Mouse (Mus musculus): ENCODE results near the gene Rnf215. TPM values are rescaled to one million over a fixed set of nuclear protein-coding genes. Genes with fewer than 3 reads are reported as not detected.
"Not testable (repeated sequence)": the region's sequence is repeated elsewhere in the genome, so short reads cannot be mapped to it uniquely, and the experiment has no call there.

Rnf215 gene
- 1 to 10 TPM; 4.9 to 5.0 TPM for total RNA-seq (2021)
- long read RNA-seq, experiment 1, partial matches to known transcripts = 0 of 3 reads
- long read RNA-seq, experiment 1, other reads (novel, unspliced or antisense) = 0 of 3 reads
- long read RNA-seq, experiment 2, partial matches to known transcripts = 0 of 5 reads
- long read RNA-seq, experiment 2, other reads (novel, unspliced or antisense) = 1 of 5 reads

DNA sequence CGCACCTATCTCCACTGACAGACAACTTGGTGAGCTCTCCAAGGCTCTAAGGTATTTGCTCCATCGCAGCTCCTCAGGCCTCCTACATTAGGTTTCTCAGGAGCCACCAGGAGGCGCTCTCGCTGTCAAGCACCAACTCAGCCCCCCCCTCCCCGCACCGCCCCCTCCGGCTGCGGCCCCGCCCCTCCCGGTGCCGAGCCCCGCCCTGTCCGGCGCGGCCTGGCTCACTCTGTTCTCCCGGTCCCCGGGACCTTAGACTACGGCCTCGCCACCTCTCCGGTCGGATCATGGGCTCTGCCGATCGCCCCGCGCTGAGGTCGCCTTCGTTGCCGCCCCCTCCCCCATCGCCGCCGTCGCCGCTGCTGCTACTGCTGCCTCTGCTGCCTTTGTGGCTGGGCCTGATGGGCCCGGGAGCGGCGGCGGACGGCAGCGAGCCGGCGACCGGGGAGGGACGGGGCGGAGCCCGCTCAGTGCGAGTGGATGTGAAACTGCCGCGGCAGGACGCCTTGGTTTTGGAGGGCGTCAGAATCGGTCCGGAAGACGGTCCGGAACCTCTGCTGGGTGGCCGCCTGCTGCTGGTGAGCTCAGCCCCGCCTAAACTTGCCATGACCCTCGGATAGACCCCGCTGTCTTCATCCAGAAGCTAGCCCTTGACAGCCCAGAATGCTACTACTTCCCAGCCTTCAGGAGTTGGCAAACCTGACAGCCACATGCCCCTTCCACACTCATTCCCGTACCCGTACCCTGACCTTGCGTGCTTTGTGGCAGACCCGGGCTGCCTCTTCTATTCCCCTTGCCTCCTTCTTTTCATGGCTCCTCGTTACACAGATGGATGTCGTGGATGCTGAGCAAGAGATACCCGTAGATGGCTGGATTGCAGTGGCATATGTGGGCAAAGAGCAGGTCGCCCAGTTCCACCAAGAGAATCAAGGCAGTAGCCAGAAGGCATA lies at the start of gene Rnf215:
Gene Rnf215 (plus strand): TSS at position 217 of the 950 bp plus-strand sequence.
- DNase-seq = peak; percentile 88

- DNase-seq = no peak
Measured at GRCm38 (mm10) chr11:4086246-4086645, 48.8 kb upstream of the Rnf215 start.

DNA sequence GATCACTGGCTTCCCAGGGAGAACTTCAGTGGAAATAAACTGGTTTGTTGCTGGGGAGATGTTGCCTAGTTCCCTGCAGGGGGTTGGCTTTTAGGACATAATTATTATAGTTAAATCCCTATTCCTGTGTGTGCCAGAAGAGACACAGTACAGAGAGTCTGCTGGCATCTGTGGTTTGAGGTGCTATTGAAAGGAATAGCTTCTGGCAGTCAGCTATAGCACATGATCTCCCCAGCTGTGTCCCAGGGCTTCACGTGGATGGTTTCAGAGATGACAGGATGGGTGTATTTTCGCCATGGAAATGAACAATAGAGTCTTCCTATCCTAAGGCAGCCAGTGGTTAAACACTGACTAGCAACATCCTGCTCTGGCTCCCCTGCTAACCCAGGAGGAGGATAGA lies 47.7 kb upstream of the Rnf215 start:
- DNase-seq = no peak

GRCm38 (mm10) chr11:4093459-4094377 lies 41.3 kb upstream of the Rnf215 start:
- DNase-seq = no peak

DNA sequence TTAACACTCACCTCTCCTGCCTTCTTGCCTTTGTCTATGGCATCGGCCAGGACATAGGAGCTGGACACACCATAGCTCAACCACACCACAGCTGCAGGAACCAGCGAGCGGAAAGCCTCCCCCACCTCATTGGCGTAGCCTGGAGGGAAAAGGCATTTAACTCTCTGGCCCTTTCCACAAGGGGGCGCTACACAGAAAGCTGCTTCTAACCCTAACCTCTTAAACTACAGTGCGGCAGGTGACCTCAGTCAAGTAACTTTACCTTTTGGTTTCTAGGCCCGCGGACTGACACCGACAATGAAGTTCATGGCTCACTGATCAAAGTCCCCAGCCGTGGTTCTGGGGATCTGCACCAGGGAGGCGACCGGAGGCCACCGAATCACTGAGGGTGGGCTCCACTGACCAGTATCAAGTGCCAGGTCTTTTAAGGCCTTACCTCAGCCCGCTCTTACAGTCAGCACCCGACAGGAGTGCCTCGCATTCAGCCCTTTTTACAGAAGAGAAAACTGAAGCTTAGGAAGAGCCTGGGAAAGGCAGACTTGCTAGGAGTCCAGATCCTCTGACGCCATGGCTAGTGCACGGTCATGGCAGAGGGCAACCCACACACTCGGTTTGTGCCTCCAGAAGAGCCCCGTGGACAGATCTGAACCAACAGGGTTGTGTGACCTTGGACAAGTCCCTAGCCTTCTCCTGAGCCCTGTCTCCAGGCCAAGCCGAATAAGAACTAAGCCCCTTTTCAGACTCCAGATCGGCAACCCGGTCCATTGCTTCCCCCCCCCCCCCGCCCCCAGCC lies 40.4 kb upstream of the Rnf215 start:
- DNase-seq = peak; percentile 31

DNA sequence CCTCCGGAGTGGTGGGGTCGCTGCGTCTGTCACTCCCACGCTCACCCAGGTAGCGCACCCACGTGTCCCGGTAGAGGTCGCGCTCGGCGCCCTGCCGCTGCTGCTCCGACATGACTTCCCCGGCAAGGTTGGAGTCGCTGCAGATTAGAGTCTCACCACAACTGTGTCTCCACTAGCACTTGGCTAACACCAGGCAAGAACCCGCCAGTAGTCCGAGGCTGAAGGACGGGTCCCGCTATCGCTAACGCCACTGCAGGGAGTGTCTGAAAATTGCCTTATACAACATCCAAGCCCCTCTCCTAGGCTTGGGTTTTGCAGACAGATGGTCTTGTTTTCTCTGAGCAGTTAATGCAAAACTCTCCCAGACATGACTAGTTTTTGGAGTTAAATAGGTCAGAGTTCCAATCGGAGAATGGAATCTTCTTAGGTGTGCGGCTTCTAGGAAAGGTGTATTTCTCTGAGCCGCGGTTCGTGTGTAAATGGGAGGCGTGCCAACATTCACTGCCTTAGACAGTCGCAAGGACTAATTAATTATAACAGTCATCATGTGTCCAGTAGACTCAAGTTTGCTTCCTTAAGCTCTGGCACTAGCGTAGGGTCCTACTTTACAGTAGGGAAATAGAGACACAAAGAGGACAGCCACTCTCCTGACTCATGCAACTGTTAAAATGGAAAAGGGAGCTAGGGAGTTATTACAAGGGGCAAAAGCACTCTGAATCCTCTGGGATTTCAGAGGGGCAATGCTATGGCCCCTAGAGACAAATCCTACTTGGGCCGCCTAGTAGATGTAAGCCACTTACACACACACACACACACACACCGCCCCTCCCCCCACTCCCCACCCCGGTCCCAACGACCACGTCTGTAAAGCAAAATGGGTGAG lies 39.6 kb upstream of the Rnf215 start, which contains the start of gene Mtfp1:
Gene Mtfp1 (minus strand): TSS at position 275 of the 883 bp plus-strand sequence.
- peak; percentile 51 for DNase-seq

DNA sequence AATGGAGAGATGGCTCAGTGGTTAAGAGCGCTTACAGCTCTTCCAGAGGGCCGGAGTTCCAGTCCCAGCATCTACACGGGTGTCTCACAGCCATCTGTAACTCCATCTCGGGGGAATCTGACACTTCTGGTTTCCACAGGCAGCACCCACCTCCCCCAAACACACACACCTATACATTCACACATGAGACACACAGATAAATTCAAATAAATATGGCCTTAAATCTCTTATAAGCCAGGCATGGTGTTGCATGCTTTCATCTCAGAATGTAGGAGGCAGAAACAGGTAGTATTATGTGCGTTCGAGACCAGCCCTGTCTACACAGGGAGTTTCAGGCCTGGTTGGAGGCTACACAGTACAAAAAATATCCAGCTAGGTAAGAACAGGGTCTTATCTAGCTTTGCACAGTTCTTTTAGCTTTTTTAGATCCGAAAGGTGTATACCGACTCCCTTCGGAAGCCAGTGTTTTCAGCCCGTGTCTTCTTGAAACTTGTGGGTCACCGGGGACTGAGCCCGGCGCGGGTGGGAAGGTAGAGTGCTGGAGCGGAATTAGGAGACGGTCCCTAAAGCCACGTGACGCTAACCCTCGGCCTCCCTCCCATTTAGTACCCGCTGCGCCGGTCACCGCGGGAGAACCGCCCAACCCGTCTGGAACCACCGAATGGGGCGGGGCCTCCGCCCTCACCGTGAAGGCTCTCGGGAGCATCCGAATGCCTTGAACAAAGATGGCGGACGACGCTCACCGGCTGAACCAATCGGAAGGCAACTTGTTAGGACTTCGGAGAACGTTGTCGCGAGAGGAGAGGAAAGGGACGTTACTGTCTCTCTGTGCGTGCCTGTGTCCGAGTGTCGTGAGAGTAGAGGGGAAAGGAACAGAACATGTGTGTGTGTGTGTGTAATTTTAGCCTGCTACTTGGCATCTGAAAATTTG lies 38.7 kb upstream of the Rnf215 start:
- DNase-seq = peak; percentile 98

DNA sequence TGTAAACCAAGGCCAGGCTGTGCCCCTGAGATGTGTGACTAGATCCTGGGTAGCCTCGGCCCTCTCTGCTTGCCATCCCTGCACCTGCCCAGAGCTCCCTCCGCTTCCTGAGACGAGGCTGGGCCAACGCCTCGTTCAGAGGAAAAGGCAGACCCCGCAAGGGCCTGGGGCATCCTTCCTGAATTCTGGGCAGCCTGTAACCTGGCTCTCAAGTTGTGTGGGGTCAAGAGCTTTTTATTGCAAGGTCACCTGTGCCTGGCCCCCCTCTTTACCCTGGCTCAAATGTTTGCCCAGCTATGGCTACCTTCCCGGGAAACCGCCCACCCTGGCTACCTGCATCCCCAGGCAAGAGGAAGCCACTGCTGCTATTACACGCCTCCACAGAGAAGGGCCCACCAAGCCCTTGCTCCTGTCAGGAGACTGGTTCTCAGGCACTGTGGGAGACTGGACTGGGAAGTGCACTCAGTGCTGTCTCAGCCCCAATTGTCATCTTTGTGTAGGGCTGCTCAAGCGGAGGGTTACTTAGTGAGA lies 37.8 kb upstream of the Rnf215 start:
- no peak for DNase-seq

DNA sequence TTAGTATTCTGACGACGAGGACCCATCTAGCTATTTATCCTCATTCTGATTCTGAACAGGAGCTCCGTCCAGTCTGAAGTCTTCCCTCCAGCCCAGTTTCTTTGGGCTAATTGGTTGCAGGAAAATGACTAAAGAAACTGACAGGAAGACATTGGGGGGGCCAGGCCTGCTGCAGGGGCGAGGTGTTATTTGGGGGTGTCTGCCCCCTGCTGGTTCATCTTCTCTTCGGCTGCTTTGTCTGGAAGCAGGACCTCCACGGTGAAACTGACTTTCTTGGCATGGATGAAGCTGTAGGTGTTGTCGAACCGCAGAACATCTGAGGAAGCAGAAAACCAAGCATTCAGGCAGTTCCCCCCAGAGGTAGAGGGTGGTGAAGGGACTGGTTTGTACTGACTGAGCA lies 36.9 kb upstream of the Rnf215 start:
- DNase-seq = no peak

DNA sequence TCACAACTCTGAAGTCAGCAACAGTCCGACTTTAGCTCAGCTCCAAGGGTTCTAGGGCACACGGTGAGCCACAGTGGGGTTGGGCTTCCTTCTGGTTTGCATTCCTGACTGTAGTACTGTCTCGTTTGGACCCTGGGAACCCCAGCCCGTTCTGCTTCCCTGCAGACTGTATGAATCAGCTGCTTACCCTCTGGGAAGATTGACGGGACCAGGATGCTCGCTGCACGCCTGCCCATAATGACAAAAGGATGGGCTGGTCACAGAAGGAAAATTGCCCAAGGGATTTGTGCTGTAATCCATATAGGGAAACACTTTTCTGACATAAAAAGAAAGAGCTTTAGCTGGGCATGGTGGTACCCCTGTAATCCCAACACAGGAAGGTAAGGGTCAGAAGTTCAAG lies 36.2 kb upstream of the Rnf215 start:
- no peak for DNase-seq

- DNase-seq = no peak
Measured at GRCm38 (mm10) chr11:4099447-4099846, 35.6 kb upstream of the Rnf215 start.

GRCm38 (mm10) chr11:4101851-4102250 lies 33.2 kb upstream of the Rnf215 start:
- no peak for DNase-seq

DNA sequence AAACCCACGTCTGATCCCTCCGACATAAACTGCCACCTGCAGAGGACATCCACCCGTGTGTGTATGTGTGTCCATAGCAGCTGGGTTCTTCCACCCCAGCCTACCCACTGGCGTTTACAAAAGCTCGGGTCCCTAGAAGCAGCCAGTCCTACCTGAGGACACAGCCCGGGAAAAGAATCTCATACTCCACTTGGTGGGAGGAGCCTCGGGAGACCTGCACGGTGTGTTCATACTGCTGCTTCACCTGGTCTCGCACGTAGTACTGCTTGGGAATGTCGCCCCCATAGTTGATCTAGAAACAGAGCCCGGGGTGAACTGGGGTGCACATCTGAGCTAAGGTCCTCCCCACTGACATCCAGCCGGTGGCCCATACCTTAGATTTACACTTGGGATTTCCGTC lies 31.5 kb upstream of the Rnf215 start:
- DNase-seq = no peak

DNA sequence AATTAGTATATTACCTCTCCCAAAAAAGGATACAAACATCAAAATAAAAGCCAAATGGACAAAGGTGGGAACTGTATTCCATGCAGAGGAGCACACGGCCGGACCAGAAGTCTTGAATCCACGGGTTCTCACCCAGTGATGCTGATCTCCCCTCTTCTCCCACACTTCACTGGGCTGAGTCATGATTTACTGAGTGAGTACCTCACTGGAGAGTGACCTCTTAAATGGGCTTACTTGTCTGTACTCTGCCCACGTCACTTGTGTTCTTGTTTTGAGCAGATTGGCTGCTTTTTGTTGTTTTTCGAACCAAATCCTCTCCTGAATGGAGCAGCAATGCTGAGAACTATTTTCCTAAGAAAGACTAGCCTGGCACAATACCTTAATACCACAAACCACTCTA lies 30.0 kb upstream of the Rnf215 start:
- DNase-seq = no peak

DNA sequence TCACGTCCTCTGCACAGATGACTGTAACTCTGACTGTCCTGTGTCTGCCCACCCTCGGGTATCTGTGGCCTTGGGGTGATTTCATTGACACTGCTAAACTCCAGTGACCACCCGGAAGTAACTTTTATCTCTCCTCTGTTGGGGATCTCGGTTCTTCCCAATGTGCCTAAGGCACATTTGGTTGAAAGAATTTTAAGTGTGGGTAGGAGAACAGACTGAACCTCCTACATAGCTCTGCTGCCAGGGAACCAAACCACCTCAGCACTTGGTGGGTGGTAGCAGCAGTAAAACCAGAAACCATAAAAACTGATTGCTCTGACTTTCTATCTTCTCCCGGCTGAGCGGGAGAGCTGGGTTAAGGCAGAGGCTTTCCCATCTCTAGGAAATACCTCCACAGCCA lies 29.6 kb upstream of the Rnf215 start:
- no peak for DNase-seq

DNA sequence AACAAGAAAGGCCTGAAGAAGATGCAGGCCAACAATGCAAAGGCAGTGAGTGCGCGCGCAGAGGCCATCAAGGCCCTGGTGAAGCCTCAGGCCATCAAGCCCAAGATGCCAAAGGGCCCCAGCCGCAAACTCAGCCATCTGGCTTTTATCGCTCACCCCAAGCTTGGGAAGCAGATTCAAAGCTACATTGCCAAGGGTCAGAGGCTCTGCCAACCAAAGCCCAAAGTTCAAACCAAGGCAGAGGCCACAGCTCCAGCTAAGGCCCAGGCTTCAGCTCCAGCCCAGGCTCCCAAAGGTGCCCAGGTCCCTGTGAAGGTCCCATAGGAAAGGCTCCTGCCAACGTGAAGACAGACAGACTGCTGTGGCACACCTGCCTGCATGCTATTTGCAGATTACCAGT lies 27.1 kb upstream of the Rnf215 start:
- not testable (repeated sequence) for DNase-seq

DNA sequence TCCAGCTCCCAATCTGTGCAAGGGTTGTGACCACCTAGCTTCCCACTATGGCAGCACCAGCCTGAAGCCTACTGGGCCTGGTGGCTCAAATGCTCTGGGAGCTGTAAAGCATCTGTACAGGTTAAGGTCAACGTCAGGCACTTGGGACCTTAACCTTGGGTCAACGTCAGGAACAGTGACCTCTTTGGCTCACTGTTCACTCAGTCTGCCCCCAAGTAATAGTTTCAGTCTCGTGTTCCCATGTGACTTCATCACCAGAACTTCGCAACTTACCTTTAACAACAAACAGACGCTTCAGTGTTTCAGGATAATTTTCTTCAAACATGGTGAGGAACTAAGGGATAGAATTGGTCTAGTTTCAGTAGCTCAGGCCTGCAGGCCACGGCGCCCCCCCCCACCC lies 26.3 kb upstream of the Rnf215 start:
- DNase-seq = no peak

DNA sequence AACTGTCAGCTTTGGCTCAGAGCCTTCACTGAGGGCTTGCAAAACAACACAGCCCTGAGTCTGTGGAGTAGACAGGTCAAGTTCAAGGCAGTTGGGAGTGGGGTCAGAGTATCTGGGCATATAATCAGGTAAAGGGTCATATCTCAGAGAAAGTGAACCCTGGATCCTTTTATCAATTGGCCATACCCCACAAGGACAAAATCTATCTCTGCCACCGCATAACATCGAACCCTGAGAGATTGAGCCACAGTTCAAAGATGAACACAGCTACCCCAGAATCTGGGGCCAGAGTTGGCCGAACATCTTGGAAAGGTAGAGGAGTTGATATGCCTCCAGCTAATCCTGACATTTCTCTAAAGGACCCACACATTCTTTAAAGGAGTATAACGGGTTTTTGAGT lies 23.0 kb upstream of the Rnf215 start:
- no peak for DNase-seq

DNA sequence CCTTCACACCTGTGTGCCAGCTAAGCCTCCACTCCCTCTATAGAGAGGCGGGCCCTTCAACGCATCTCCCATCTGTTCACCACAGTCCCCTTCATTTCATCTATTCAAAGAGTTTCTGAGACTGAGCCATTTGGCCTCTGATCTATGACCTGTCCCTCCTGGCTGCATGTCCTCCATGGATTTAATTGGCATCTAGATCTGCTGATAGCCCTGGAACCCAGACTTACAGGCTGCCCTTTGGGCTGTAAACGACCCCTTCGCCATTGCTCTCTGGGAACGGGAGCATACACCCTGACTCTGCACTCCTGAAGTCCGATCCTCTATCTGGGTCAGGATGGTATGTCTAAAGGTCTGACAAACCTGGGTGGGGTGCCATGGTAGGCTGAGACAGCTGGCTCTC lies 22.1 kb upstream of the Rnf215 start:
- no peak for DNase-seq
